In genomic region chr6:54558466-54558865, GRCm38 (mm10) we compare ENCODE assay signal across 16 mouse cellular contexts. TPM values are rescaled to one million over a fixed set of nuclear protein-coding genes. Genes with fewer than 3 reads are reported as not detected.
DNase-seq lines count a peak whose midpoint lies in the region; ATAC-seq and TF ChIP-seq lines count a peak whose summit lies in the region.
"Had no signal": no experiment of that assay in that cellular context is flagged by ENCODE, and none has a peak within 500 bp of the region (broad histone marks: within the 10 kb centered on the region; RNA-seq: fewer than 3 reads in every experiment).

No protein-coding gene starts in this region.

- H3K4me3 ChIP-seq in forebrain, embryonic 14.5 days (ENCODE audit: low read depth, low read length): no peak overlapping the region
- no peak overlapping the region for H3K4me3 ChIP-seq in forebrain, embryonic 13.5 days
- H3K4me3 ChIP-seq in cerebellum, adult 2 months (replicated peaks; ENCODE audit: insufficient read depth, low read depth, low read length): peak overlapping the region; percentile 17
- H3K4me3 ChIP-seq in limb, embryonic 10.5 days: no peak overlapping the region
- H3K4me3 ChIP-seq in lung, adult 2 months (replicated peaks; ENCODE audit: extremely low read depth, low read depth, low read length): no peak overlapping the region
- H3K4me3 ChIP-seq: embryonic facial prominence, embryonic 13.5 days had no signal

- intact Hi-C loops in left cerebral cortex, postnatal 4 days (cut with DNase I): no loop called here
- intact Hi-C loops in left cerebral cortex, postnatal 10 days (cut with DNase I): no loop called here

- peak overlapping the region; percentile 44; the same call in 1 of the 2 replicates for H3K27ac ChIP-seq in forebrain, embryonic 14.5 days (ENCODE audit: low read depth, low read length)
- no peak overlapping the region; the same call in 1 of the 2 replicates for H3K27ac ChIP-seq in forebrain, embryonic 13.5 days
- H3K27ac ChIP-seq in cerebellum, adult 2 months (ENCODE audit: insufficient read depth, low read length): peak overlapping the region; percentile 85
- H3K27ac ChIP-seq in limb, embryonic 10.5 days: no peak overlapping the region
- H3K27ac ChIP-seq: embryonic facial prominence, embryonic 13.5 days had no signal

- WGBS in forebrain, embryonic 14.5 days: 68% methylated on average over 7 of the region's 7 CpGs
- WGBS in forebrain, embryonic 13.5 days: 72% methylated on average over 7 of the region's 7 CpGs
- 5% methylated on average over 7 of the region's 7 CpGs for WGBS in cerebellum, adult 2 months
- 83% methylated on average over 7 of the region's 7 CpGs for WGBS in limb, embryonic 10.5 days
- 62% methylated on average over 7 of the region's 7 CpGs for WGBS in lung, adult 2 months

- no peak for DNase-seq in forebrain, embryonic 14.5 days (ENCODE audit: low spot score)
- DNase-seq in left cerebral cortex, postnatal 4 days: peak; percentile 56
- DNase-seq in left cerebral cortex, postnatal 10 days (ENCODE audit: extremely low spot score in 1 of 2, low spot score in 2 of 2): no peak
- peak; percentile 71 to 85 for DNase-seq in cerebellum, adult 2 months
- peak; percentile 12 for DNase-seq in limb, embryonic 10.5 days (ENCODE audit: low spot score)
- no peak for DNase-seq in lung, adult 2 months
- no peak for DNase-seq in heart, adult 8-10 months (ENCODE audit: low spot score)
- DNase-seq: adrenal gland, adult 8-10 months; kidney, adult 8-10 months; kidney, postnatal 4 days; lung, adult 18-20 months; lung, postnatal 36 days had no signal

- no peaks in the 10 kb centered on the region for H3K9me3 ChIP-seq in forebrain, embryonic 14.5 days (replicated peaks; ENCODE audit: control insufficient read depth, low read length)
- H3K9me3 ChIP-seq in forebrain, embryonic 13.5 days (replicated peaks): no peaks in the 10 kb centered on the region
- no peaks in the 10 kb centered on the region for H3K9me3 ChIP-seq in limb, embryonic 10.5 days (replicated peaks)
- H3K9me3 ChIP-seq: embryonic facial prominence, embryonic 13.5 days had no signal

- no peak overlapping the region for H3K9ac ChIP-seq in forebrain, embryonic 14.5 days (ENCODE audit: low read length)
- H3K9ac ChIP-seq in forebrain, embryonic 13.5 days: no peak overlapping the region
- H3K9ac ChIP-seq: embryonic facial prominence, embryonic 13.5 days had no signal

- 0 out of 2 replicates have a peak, but pooled peaks cover 3% of the 10 kb centered on the region for H3K36me3 ChIP-seq in forebrain, embryonic 14.5 days (ENCODE audit: control insufficient read depth, insufficient read depth, low read length)
- peaks cover 4% of the 10 kb centered on the region; the same call in 1 of the 2 replicates for H3K36me3 ChIP-seq in forebrain, embryonic 13.5 days (ENCODE audit: poor library complexity, severe bottlenecking)
- H3K36me3 ChIP-seq in limb, embryonic 10.5 days: no peaks in the 10 kb centered on the region
- H3K36me3 ChIP-seq: embryonic facial prominence, embryonic 13.5 days had no signal

- no peak overlapping the region for H3K4me2 ChIP-seq in forebrain, embryonic 14.5 days (ENCODE audit: low read length)
- no peak overlapping the region for H3K4me2 ChIP-seq in forebrain, embryonic 13.5 days
- H3K4me2 ChIP-seq: embryonic facial prominence, embryonic 13.5 days had no signal

- H3K4me1 ChIP-seq in forebrain, embryonic 14.5 days (ENCODE audit: control insufficient read depth, insufficient read depth, low read length): peaks cover 56% of the 10 kb centered on the region
- peaks cover 68% of the 10 kb centered on the region for H3K4me1 ChIP-seq in forebrain, embryonic 13.5 days
- H3K4me1 ChIP-seq in cerebellum, adult 2 months (ENCODE audit: control insufficient read depth, insufficient read depth, low read length): peaks cover 44% of the 10 kb centered on the region
- peaks cover 10% of the 10 kb centered on the region for H3K4me1 ChIP-seq in limb, embryonic 10.5 days
- peaks cover 2% of the 10 kb centered on the region; the same call in 1 of the 2 replicates for H3K4me1 ChIP-seq in lung, adult 2 months (ENCODE audit: control insufficient read depth, insufficient read depth, low read length)

- peak; percentile 13; the same call in 1 of the 2 replicates for TF ChIP-seq POLR2A in cerebellum, adult 2 months (IDR thresholded peaks at IDR 0.05; ENCODE audit: borderline replicate concordance, insufficient read depth, low read length)
- TF ChIP-seq POLR2A in lung, adult 2 months (IDR thresholded peaks at IDR 0.05; ENCODE audit: borderline replicate concordance, extremely low read depth, low read depth, low read length): no peak

- ATAC-seq in forebrain, embryonic 14.5 days: no peak
- no peak for ATAC-seq in forebrain, embryonic 13.5 days

- H3K27me3 ChIP-seq in forebrain, embryonic 14.5 days (replicated peaks; ENCODE audit: control insufficient read depth, insufficient read depth, low read length): no peaks in the 10 kb centered on the region
- no peaks in the 10 kb centered on the region for H3K27me3 ChIP-seq in forebrain, embryonic 13.5 days
- H3K27me3 ChIP-seq in cerebellum, adult 2 months (ENCODE audit: control insufficient read depth, insufficient read depth, low read length): no peaks in the 10 kb centered on the region
- H3K27me3 ChIP-seq in limb, embryonic 10.5 days (ENCODE audit: low read depth, poor library complexity, severe bottlenecking): peaks cover 9% of the 10 kb centered on the region; the same call in 1 of the 2 replicates
- H3K27me3 ChIP-seq: embryonic facial prominence, embryonic 13.5 days had no signal

- TF ChIP-seq CTCF in cerebellum, adult 2 months (IDR thresholded peaks at IDR 0.05; ENCODE audit: borderline replicate concordance, insufficient read depth, low read depth, low read length): no peak; the same call in 1 of the 2 replicates
- TF ChIP-seq CTCF in lung, adult 2 months (IDR thresholded peaks at IDR 0.05; ENCODE audit: insufficient read depth, low read length): no peak

RNA-seq across cellular contexts. Expression of gene Scrn1, which starts 7.8 kb away (rescaled TPM):
- 125 and 134 TPM in 2 replicates for polyA plus RNA-seq in forebrain, embryonic 14.5 days (2014; fragmentation: Nextera tagmentation; extraction: Ambion mirVana)
- 129 and 131 TPM in 2 replicates for polyA plus RNA-seq in forebrain, embryonic 13.5 days (2015; fragmentation: Nextera tagmentation; extraction: Ambion mirVana)
- total RNA-seq in left cerebral cortex, postnatal 4 days (2021): 100 to 1,000 TPM; 180 to 182 TPM
- 100 to 1,000 TPM; 198 to 206 TPM for total RNA-seq in left cerebral cortex, postnatal 10 days (2021)
- 132 and 145 TPM in 2 replicates for polyA plus RNA-seq in cerebellum, adult 2 months (2012; rRNA removed)
- polyA plus RNA-seq in limb, embryonic 10.5 days (2016; fragmentation: Nextera tagmentation; extraction: Ambion mirVana): 2.6 and 7.8 TPM in 2 replicates
- 9.5 and 12.7 TPM in 2 replicates for polyA plus RNA-seq in lung, adult 2 months (2012; rRNA removed)
- total RNA-seq in heart, adult 8-10 months (2022): 1 to 10 TPM; 5.8 to 6.8 (median 6.4) TPM
- total RNA-seq: granulocyte monocyte progenitor cell, adult 5-6 weeks had no signal
- polyA plus RNA-seq: liver, adult 2 months had no signal

RNA-seq across cellular contexts. Expression of gene Plekha8, which starts 36.4 kb away (rescaled TPM):
- polyA plus RNA-seq in forebrain, embryonic 14.5 days (2014; fragmentation: Nextera tagmentation; extraction: Ambion mirVana): 11.8 and 13.0 TPM in 2 replicates
- 10.6 and 12.1 TPM in 2 replicates for polyA plus RNA-seq in forebrain, embryonic 13.5 days (2015; fragmentation: Nextera tagmentation; extraction: Ambion mirVana)
- total RNA-seq in left cerebral cortex, postnatal 4 days (2021): 10 to 100 TPM; 13.5 to 14.8 TPM
- 10 to 100 TPM in 1 of 2 experiments, 1 to 10 TPM in 1; 9.1 to 11.0 TPM for total RNA-seq in left cerebral cortex, postnatal 10 days (2021)
- 11.8 and 12.1 TPM in 2 replicates for polyA plus RNA-seq in cerebellum, adult 2 months (2012; rRNA removed)
- polyA plus RNA-seq in limb, embryonic 10.5 days (2016; fragmentation: Nextera tagmentation; extraction: Ambion mirVana): 17.1 and 21.8 TPM in 2 replicates
- 3.6 and 4.5 TPM in 2 replicates for polyA plus RNA-seq in lung, adult 2 months (2012; rRNA removed)
- 1 to 10 TPM; 6.7 to 9.2 (median 8.3) TPM for total RNA-seq in heart, adult 8-10 months (2022)

RNA-seq across cellular contexts. Expression of gene Fkbp14, which starts 38.6 kb away (rescaled TPM):
- polyA plus RNA-seq in forebrain, embryonic 14.5 days (2014; fragmentation: Nextera tagmentation; extraction: Ambion mirVana): 9.0 and 10.7 TPM in 2 replicates
- 9.1 and 9.4 TPM in 2 replicates for polyA plus RNA-seq in forebrain, embryonic 13.5 days (2015; fragmentation: Nextera tagmentation; extraction: Ambion mirVana)
- total RNA-seq in left cerebral cortex, postnatal 4 days (2021): 1 to 10 TPM; 7.6 to 7.8 TPM
- 10 to 100 TPM in 1 of 2 experiments, 1 to 10 TPM in 1; 8.1 to 10.7 TPM for total RNA-seq in left cerebral cortex, postnatal 10 days (2021)
- 14.8 and 15.7 TPM in 2 replicates for polyA plus RNA-seq in cerebellum, adult 2 months (2012; rRNA removed)
- polyA plus RNA-seq in limb, embryonic 10.5 days (2016; fragmentation: Nextera tagmentation; extraction: Ambion mirVana): 8.7 and 14.2 TPM in 2 replicates
- polyA plus RNA-seq in lung, adult 2 months (2012; rRNA removed): 4.1 and 6.1 TPM in 2 replicates
- 1 to 10 TPM; 7.4 to 9.1 (median 8.3) TPM for total RNA-seq in heart, adult 8-10 months (2022)
- total RNA-seq: granulocyte monocyte progenitor cell, adult 5-6 weeks had no signal

Comparison
In these comparisons a context has a peak if more than half of its experiments do, and no peak if none do; other contexts are left out.
1. DNase-seq: peak in left cerebral cortex, postnatal 4 days (single experiment), cerebellum, adult 2 months (2 of 2) and limb, embryonic 10.5 days (single experiment); none in forebrain, embryonic 14.5 days (single experiment), left cerebral cortex, postnatal 10 days (0 of 2), lung, adult 2 months (single experiment) and heart, adult 8-10 months (single experiment).
2. H3K27ac ChIP-seq: peak in forebrain, embryonic 14.5 days (single experiment) and cerebellum, adult 2 months (single experiment); none in forebrain, embryonic 13.5 days (single experiment) and limb, embryonic 10.5 days (single experiment).